Mouse (Mus musculus): ENCODE results near the gene Vmn1r76.

Gene Vmn1r76

DNA sequence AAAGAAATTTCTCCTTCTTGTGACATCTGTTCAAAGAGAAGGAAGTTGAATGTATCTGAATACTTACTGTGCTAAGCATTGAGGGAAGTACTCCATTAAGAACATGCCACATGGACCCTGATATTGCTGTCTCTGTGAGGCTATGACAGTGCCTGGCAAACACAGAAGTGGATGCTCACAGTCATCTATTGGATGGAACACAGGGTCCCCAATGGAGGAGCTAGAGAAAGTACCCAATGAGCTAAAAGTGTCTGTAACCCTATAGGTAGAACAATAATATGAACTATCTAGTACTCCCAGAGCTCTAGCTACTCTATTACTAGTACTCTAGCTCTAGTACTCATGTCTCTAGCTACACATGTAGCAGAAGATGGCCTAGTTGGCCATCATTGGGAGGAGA is at the start of gene Vmn1r76:
Vmn1r76 (minus strand) TSS at position 101 of the 400 bp plus-strand sequence.
- no peak for DNase-seq

GRCm38 (mm10) chr7:11972611-11973010 is 34.6 kb upstream of the Vmn1r76 start:
- DNase-seq: no peak

GRCm38 (mm10) chr7:11947991-11948390 is 10.0 kb upstream of the Vmn1r76 start:
- no peak for DNase-seq

GRCm38 (mm10) chr7:11874330-11874729 is 63.7 kb downstream of the Vmn1r76 start, which contains the start of gene Vmn1r75:
Gene Vmn1r75 (plus strand): TSS chr7:11874630.
- no peak for DNase-seq
